Mouse (Mus musculus) embryonic facial prominence, embryonic 10.5 days (tissue): ENCODE results near the gene Cluap1. TPM values are rescaled to one million over a fixed set of nuclear protein-coding genes. Genes with fewer than 3 reads are reported as not detected.

Experiments
- DNase-seq: peaks from one replicate; pipeline ENCODE4 v3.0.0-alpha.2; 2017; ENCODE audit warnings: low spot score
- H3K27ac ChIP-seq: fragments of 300-500 bp; sonication (generic); replicated peaks from 2 replicates; pipeline ENCODE4 v1.5.1; 2016; ENCODE audit warnings: mild to moderate bottlenecking
- H3K27me3 ChIP-seq: fragments of 300-500 bp; sonication (generic); replicated peaks from 2 replicates; pipeline ENCODE4 v1.6.1; 2016; ENCODE audit warnings: low read depth, mild to moderate bottlenecking; ENCODE audit not compliant: poor library complexity, severe bottlenecking
- H3K36me3 ChIP-seq: fragments of 300-500 bp; sonication (generic); replicated peaks from 2 replicates; pipeline ENCODE4 v1.6.1; 2016; ENCODE audit warnings: mild to moderate bottlenecking, moderate library complexity
- H3K4me1 ChIP-seq: fragments of 300-500 bp; sonication (generic); 2 replicates; pipeline ENCODE4 v1.6.1; 2016
- H3K4me3 ChIP-seq: fragments of 300-500 bp; sonication (generic); 2 replicates; pipeline ENCODE4 v1.5.1; 2016; ENCODE audit warnings: mild to moderate bottlenecking, moderate library complexity
- H3K9me3 ChIP-seq: fragments of 300-500 bp; sonication (generic); 2 replicates; pipeline ENCODE4 v1.6.1; 2016; ENCODE audit warnings: mild to moderate bottlenecking
- WGBS: fragments of 180-500 bp; shearing (Covaris S2); methylation state at CpG from one replicate; pipeline ENCODE4 v1.1.7; 2016; 5-methylcytosine and 5-hydroxymethylcytosine counted together
- polyA plus RNA-seq: library from polyadenylated mRNA; unstranded; fragments of >200 nt; fragmentation: Nextera tagmentation; extraction: Ambion mirVana; gene quantifications from 2 replicates; pipeline ENCODE4 v1.2.1, GENCODE M21; 2016

The Cluap1 gene
- 22.5 and 24.7 TPM in 2 replicates for polyA plus RNA-seq

GRCm38 (mm10) chr16:3908537-3909111 lies at the start of gene Cluap1, which contains the start of gene 1700037C18Rik:
Gene Cluap1 (plus strand): TSS chr16:3908801.
Gene 1700037C18Rik (minus strand): TSS chr16:3908689.
- peaks cover 13% of the 10 kb centered on the region for H3K4me1 ChIP-seq
- no peaks in the 10 kb centered on the region for H3K9me3 ChIP-seq
- DNase-seq: peak; percentile 91
- WGBS: under 1% methylated on average over 33 of the region's 33 CpGs
- peaks cover 52% of the 10 kb centered on the region for H3K36me3 ChIP-seq
- no peaks in the 10 kb centered on the region for H3K27me3 ChIP-seq
- peak within 1 kb of the TSS; percentile 86 for H3K27ac ChIP-seq
- peak within 1 kb of the TSS; percentile 75 for H3K4me3 ChIP-seq

GRCm38 (mm10) chr16:3859254-3859653 lies 49.3 kb upstream of the Cluap1 start:
- 91% methylated on average over 4 of the region's 4 CpGs for WGBS
- H3K36me3 ChIP-seq: peaks cover 27% of the 10 kb centered on the region
- no peak overlapping the region for H3K27ac ChIP-seq
- H3K27me3 ChIP-seq: no peaks in the 10 kb centered on the region
- no peaks in the 10 kb centered on the region for H3K4me1 ChIP-seq
- no peaks in the 10 kb centered on the region for H3K9me3 ChIP-seq
- no peak overlapping the region for H3K4me3 ChIP-seq
- DNase-seq: no peak

- H3K4me3 ChIP-seq: peak overlapping the region; percentile 73
- WGBS: 2% methylated on average over 16 of the region's 16 CpGs
- H3K9me3 ChIP-seq: no peaks in the 10 kb centered on the region
- peaks cover 20% of the 10 kb centered on the region for H3K4me1 ChIP-seq
- H3K36me3 ChIP-seq: peaks cover 32% of the 10 kb centered on the region
- peak overlapping the region; percentile 86 for H3K27ac ChIP-seq
- no peaks in the 10 kb centered on the region for H3K27me3 ChIP-seq
- no peak for DNase-seq
Observed at GRCm38 (mm10) chr16:3871815-3872214, 36.8 kb upstream of the Cluap1 start.

- no peaks in the 10 kb centered on the region for H3K9me3 ChIP-seq
- no peaks in the 10 kb centered on the region for H3K27me3 ChIP-seq
- H3K4me1 ChIP-seq: peaks cover 20% of the 10 kb centered on the region
- peak; percentile 97 for DNase-seq
- H3K27ac ChIP-seq: peak within 1 kb of the TSS; percentile 86
- peak within 1 kb of the TSS; percentile 73 for H3K4me3 ChIP-seq
- WGBS: 4% methylated on average over 47 of the region's 47 CpGs
- H3K36me3 ChIP-seq: peaks cover 28% of the 10 kb centered on the region
Observed at GRCm38 (mm10) chr16:3872216-3873047, 36.2 kb upstream of the Cluap1 start, which contains the start of gene Naa60. Gene Naa60 (plus strand): TSS chr16:3872375.

GRCm38 (mm10) chr16:3876346-3876745 lies 32.3 kb upstream of the Cluap1 start:
- Histone ChIP-seq H3K27ac (no peak overlapping the region), H3K4me1 (peaks cover 17% of the 10 kb centered on the region), H3K27me3 (no peaks in the 10 kb centered on the region), H3K36me3 (peaks cover 29% of the 10 kb centered on the region), H3K4me3 (no peak overlapping the region), H3K9me3 (no peaks in the 10 kb centered on the region)
- no peak for DNase-seq
- WGBS: 90% methylated on average over 4 of the region's 4 CpGs

- H3K36me3 ChIP-seq: peaks cover 6% of the 10 kb centered on the region
- WGBS: under 1% methylated on average over 88 of the region's 88 CpGs
- H3K27me3 ChIP-seq: no peaks in the 10 kb centered on the region
- H3K4me1 ChIP-seq: peaks cover 12% of the 10 kb centered on the region
- peak; percentile 96 for DNase-seq
- H3K27ac ChIP-seq: peak within 1 kb of the TSS; percentile 92
- H3K9me3 ChIP-seq: no peaks in the 10 kb centered on the region
- peak within 1 kb of the TSS; percentile 81 for H3K4me3 ChIP-seq
Observed at GRCm38 (mm10) chr16:3884201-3885064, 24.2 kb upstream of the Cluap1 start, which contains the start of the genes Zfp597 and Gm20695. Gene Zfp597 (minus strand): TSS chr16:3884561. Gene Gm20695 (plus strand): TSS chr16:3884648.

- peaks cover 12% of the 10 kb centered on the region for H3K4me1 ChIP-seq
- H3K9me3 ChIP-seq: no peaks in the 10 kb centered on the region
- 4% methylated on average over 10 of the region's 10 CpGs for WGBS
- peaks cover 3% of the 10 kb centered on the region; the same call in 1 of the 2 replicates for H3K36me3 ChIP-seq
- H3K27ac ChIP-seq: peak overlapping the region; percentile 92
- DNase-seq: no peak
- H3K4me3 ChIP-seq: peak overlapping the region; percentile 81
- no peaks in the 10 kb centered on the region for H3K27me3 ChIP-seq
Observed at GRCm38 (mm10) chr16:3885065-3885670, 23.4 kb upstream of the Cluap1 start.

GRCm38 (mm10) chr16:3891621-3892295 lies 16.8 kb upstream of the Cluap1 start:
- Histone ChIP-seq H3K27ac (no peak overlapping the region), H3K27me3 (no peaks in the 10 kb centered on the region), H3K9me3 (no peaks in the 10 kb centered on the region), H3K36me3 (peaks cover 15% of the 10 kb centered on the region), H3K4me1 (no peaks in the 10 kb centered on the region), H3K4me3 (no peak overlapping the region)
- 95% methylated on average over 14 of the region's 14 CpGs for WGBS
- no peak for DNase-seq

- Histone ChIP-seq H3K4me1 (no peaks in the 10 kb centered on the region), H3K27me3 (no peaks in the 10 kb centered on the region), H3K4me3 (no peak overlapping the region), H3K27ac (no peak overlapping the region), H3K36me3 (peaks cover 34% of the 10 kb centered on the region), H3K9me3 (no peaks in the 10 kb centered on the region)
- WGBS: 83% methylated on average over 3 of the region's 3 CpGs
- DNase-seq: no peak
Observed at GRCm38 (mm10) chr16:3893739-3894138, 14.9 kb upstream of the Cluap1 start.

GRCm38 (mm10) chr16:3895173-3895792 lies 13.3 kb upstream of the Cluap1 start:
- Histone ChIP-seq H3K27ac (no peak overlapping the region), H3K27me3 (no peaks in the 10 kb centered on the region), H3K4me3 (no peak overlapping the region), H3K4me1 (no peaks in the 10 kb centered on the region), H3K9me3 (no peaks in the 10 kb centered on the region), H3K36me3 (peaks cover 48% of the 10 kb centered on the region)
- DNase-seq: no peak
- WGBS: 69% methylated on average over 9 of the region's 9 CpGs

GRCm38 (mm10) chr16:3896046-3896445 lies 12.6 kb upstream of the Cluap1 start:
- H3K4me1 ChIP-seq: no peaks in the 10 kb centered on the region
- DNase-seq: no peak
- H3K4me3 ChIP-seq: no peak overlapping the region
- no peaks in the 10 kb centered on the region for H3K27me3 ChIP-seq
- H3K36me3 ChIP-seq: peaks cover 55% of the 10 kb centered on the region
- H3K9me3 ChIP-seq: no peaks in the 10 kb centered on the region
- WGBS: 86% methylated on average over 6 of the region's 6 CpGs
- H3K27ac ChIP-seq: no peak overlapping the region
